Mouse (Mus musculus) monocyte, adult 5-6 weeks (primary cell): Measurements from ENCODE around the gene Nifk. TPM values are rescaled to one million over a fixed set of nuclear protein-coding genes. Genes with fewer than 3 reads are reported as not detected.
A peak's percentile ranks its signal among the peaks of the same experiment; 100 is the strongest.

Experiments used
- ATAC-seq: fragments of 153-309, 156-312 bp; replicated peaks from 2 replicates; pipeline ENCODE4 v1.8.0; 2017; ENCODE audit warnings: mild to moderate bottlenecking; ENCODE audit not compliant: low TSS enrichment, insufficient number of reproducible peaks, severe bottlenecking, poor library complexity, low FRiP score
- total RNA-seq: library from RNA; stranded (forward); fragments of 200-1000, 200-491, 200-594 nt; gene quantifications from 3 replicates; pipeline ENCODE4 v1.2.3, GENCODE M21; 2017

Gene Nifk
- 40.1 to 43.9 TPM (median 40.5 TPM) in 3 replicates for total RNA-seq

DNA sequence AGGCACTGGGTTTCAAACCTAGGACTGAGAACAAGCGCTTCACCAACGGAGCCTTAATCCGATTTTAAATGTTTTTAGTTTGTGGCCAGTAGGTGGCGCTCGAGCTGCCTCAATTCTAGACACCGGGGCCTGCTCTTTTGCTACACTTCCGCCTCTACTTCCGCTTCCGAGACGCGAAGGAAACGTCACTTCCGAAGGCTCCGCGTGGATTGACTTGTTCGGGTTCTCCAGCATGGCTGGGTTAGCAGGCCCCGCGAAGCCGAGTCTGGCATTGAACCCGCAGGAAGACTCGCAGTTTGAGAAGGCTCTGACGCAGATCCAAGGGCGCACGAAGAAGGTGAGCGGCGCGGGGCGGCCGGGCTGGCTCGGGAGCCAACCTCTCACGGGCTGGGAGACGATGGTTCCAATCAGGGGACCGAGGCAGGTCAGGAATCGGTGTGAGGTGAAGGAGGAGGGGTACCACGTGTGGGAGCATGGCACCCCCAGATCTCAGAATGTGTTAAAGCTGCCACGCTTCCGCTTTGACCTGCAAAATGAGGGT is at the start of gene Nifk:
Gene Nifk, plus strand, starts transcription at position 179 of the 541 bp plus-strand sequence.
- peak; percentile 95 for ATAC-seq

DNA sequence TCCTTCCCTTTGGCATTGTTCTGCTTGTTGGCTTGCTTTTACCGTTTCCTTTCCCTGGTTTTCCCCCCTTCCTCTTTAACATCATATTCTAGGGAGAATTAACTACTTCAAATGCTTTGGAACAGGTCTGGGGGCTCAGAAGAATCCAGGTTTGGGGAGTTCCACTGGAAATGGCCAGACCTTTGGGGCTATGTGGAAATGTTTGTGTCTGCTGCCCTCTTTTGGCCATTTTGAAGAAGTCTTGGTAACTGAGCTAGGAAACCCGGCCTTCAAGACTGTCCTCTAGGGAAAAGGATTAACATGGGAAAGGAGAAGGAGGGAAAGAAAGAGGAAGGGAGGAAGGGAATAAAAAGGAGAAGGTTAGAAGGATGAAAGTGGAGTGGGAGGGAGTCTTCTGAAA is 46.5 kb upstream of the Nifk start:
- ATAC-seq, result no peak

DNA sequence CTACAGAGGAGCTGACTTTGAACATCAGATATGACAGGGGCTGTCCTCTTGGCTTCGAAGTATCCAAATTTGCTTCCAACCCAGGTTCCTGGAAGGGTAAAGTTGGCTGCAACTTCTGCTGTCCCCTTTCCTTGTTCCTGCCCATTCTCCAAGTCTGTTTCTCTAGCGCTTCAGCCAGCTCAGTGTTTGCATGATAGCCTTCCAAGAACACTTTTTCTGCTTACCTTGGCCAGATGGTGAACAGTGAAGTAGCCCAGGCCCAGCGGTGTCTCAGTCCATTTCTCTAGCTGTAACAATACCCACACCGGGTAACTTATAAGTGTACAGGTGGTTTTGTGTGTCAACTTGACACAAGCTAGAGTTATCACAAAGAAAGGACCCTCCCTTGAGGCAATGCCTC is 29.3 kb upstream of the Nifk start:
- ATAC-seq, result no peak

DNA sequence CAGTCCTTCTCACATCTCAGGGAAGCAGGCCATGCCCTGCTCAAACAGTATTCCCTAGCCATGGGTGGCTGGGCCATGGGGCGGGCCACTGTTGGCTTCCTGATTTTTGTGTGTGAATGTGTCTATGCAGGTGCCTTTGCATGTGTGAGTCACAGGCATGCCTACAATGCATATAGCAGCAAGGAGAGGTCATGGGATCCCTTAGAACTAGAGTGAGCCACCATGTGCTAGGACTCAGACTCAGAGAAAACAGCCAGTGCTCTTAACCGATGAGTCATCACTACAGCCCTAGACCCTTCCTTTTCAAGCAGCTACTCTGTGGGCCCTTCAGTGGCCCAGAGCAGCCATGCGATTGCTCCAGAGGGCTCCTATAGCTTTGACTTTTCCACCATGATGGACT is 27.4 kb upstream of the Nifk start:
- no peak for ATAC-seq

DNA sequence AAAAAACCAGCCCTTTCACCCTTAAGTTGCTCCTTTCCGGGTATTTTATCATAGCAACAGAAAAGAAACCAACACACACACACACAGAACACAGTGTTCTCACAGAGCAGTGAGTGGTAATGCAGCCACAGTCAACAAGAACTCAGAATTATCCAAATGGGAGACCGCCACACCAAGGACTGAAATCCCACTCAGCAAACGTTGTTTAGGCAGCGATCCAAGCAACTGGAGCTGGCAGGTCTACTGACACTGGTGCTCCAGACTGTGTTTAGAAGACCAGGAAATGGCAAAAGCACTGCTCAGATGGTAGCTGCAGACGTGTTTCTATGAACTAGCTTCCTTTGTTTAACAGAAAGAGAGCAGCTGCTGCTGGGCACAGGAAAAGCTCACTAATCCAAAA is 26.8 kb upstream of the Nifk start:
- ATAC-seq, result no peak

DNA sequence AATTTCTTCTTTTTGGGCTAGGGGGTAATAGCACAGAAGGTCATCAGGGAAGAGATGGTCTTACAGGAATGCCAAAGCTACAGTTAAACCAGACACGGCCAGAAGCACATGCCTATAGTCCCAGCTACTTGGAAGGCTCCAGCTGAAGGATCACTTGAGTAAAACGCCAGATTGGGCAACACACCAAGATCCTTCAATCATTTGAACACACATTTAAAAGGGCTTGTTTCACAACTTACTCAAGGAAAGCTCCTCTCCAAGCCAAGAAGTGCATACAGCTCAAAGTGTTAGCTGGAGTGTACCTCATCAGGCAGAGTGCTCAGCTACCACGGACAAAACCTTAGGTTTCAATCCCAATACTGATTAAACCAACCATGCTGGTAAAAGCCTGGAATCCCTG is 25.0 kb upstream of the Nifk start:
- no peak for ATAC-seq

DNA sequence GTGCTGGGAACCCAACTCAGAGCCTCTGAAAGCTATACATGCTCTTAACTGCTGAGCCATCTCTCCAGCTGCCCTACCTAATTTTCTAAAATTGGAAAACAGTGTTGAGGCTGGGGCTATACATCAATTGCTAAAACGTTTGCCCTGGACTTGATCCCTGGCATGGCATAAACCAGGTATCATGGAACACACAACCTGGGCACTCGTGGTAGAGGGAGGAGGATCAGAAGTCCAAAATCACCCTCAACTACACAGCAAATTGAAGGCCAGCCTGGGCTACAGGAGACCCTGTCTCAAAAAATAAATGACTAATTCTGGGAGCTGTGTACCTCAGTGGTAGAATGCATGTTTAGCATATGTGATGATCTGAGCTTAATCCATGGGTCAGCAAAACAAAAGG is 23.9 kb upstream of the Nifk start:
- no peak for ATAC-seq

DNA sequence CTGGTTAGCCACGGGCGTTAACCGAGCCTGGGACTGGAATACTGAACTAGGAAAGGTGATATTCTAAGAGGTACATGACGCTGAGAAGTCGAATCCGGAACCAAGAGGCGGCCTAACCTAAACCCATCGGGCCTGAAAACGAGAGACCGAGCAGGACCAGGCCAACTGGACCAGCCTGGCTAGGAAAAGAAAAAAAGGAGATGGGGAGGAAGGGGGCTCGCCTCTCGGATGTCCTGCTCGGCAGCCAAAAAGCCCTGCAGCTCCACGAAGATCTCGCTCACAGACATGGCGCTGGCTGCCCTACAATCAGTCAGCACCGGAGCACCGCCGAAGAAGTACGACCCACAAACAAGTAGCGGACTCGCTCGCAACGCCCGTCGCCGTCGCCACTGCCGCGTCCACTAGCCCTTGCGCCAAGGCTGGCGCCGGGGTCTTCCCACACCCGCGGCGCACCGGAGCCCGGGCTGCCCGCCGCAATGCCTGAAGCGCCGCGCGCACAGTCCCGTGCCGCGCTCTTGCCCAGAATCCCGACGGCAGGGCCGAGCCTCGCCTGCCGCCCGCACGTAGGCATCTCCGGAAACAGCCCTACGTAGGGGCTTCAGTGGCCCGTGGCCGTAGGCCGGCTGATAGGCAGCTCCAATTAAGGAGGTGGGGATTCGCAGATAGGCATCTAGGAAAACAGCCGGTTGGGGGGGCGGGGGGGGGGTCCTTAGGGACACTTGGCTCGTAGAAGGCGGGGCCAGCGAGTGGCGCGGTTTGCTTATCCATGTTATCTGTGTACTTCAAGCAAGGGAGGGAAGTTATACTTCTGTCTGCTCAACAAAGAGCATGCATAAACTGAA is 10.6 kb upstream of the Nifk start:
- peak; percentile 86 for ATAC-seq

DNA sequence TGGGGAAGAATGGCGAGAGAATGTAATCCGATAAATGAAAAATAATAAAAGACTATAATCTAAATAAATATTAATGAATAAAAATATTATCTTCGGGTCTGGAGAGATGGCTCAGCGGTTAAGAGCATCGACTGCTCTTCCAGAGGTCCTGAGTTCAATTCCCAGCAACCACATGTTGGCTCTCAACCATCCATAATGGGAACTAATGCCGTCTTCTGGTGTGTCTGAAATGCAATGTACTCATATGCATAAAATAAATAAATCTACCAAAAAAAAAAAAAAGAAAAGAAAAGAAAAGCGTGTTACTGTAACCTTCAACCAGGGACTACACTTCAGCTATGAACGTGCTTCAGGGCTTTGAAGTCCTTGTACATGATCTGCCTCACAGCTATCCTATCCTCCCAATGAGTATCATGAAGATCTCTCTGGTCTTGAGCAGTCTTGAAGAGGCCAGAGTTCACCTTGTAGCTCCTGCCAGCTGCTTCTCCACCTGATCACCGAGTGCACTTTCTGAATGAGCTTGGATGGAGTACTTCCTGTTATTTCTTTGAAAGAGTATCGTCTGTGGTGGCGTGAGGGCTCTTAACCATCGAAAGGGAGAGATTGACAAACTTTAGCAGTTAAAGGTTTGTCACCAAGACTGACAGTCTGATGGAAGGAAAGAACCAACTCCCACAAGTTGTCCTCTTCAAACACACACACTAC is 9.9 kb upstream of the Nifk start, which contains the start of gene Tsn:
Gene Tsn, minus strand, starts transcription at position 118 of the 705 bp plus-strand sequence.
- ATAC-seq, result no peak

DNA sequence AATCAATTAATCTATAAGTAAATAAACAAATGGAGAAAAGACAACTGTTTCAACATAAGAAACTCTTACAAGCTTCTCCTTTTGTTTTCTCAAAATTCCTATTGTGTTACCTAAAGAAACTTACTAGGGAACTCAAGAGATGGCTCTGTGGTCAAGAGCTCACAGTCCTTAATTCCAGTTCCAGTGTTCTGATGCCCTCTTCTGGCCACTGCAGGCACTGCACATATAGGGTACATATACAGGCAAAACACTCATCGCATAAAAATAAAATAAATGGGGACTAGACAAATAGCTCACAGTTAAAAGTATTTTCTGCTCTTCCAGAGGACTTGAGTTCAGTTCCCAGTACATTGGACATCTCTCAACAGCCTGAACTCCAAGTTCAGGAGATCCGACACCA is 943 bp upstream of the Nifk start:
- ATAC-seq, result no peak

DNA sequence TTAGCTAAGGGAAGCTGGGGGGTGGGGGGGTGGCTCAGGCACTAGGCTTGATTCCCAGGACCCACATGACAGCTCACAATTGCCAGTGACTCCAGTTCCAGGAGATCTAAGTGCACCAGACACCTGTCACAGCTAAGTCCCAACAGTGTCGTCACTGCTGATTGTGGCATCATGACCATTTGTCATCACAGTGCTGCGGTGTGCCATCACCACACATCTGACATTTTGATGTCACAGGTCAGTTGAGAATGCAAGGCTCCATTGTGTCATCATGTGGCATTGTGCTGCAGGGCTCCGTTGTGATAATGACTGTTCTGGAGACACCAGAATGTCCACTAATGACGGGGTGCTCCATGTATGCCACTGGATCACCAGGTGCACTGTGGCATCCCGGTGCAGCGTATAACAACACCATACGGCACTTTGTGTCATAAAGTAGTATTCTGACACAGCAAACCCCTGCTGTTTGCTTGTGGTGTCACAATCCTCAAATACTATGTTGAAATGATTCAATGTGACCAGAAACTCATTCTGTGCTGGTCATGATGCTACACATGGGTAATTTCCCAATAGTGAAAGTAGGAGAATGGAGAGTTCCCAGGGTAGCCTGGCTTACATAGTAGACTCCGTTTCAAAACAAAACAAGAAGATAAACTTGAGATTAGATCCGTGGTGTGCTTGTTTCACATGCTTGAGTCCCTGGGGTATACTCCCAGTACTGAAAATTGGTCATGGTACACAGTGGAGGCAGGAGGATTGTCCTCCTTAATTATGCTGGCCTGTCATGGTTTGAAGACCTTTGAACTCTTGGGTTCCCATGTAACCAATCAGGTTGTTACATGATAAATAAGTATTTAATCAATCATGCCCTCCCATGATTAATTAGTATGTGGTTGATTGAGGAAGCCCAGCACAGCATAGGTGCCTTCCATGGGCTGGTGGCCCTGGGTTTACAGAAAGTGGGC is 13.4 kb downstream of the Nifk start:
- ATAC-seq, result peak; percentile 63

DNA sequence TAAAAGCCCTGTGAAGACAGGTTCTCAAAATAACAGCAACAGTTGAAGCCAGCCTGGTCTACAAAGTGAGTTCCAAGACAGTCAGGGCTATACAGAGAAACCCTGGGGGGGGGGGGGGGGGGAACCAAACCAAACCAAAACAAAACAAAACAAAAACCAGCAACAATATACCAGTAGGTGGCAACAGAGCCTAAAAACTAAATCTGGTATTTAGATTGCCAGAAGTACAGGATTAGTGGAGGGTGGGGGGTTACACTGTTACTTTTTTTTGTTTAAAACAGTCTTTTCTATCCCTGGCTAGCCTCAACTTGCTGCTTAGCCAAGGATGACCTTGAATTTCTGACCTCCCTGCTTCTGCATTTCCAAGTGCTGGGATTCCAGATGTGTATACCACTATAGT is 14.2 kb downstream of the Nifk start:
- no peak for ATAC-seq

DNA sequence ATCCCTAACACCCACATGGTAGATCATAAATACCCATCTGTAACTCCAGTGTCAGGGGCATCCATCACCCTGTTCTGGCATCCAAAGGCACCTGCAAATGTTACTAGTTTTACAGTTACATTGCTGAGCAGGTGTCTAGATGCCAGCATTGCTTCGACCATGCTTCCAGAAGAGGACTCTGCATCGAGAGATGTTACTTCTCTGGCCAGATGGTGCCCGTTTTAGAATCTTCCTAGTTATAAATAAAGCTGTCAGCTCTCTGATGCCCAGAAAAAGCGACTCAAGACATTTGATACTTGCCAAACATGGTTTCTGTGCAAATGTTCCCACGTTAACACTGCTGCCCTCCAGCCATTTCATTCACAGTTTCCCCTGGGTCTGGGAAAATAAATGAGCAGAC is 16.3 kb downstream of the Nifk start:
- ATAC-seq, result no peak

DNA sequence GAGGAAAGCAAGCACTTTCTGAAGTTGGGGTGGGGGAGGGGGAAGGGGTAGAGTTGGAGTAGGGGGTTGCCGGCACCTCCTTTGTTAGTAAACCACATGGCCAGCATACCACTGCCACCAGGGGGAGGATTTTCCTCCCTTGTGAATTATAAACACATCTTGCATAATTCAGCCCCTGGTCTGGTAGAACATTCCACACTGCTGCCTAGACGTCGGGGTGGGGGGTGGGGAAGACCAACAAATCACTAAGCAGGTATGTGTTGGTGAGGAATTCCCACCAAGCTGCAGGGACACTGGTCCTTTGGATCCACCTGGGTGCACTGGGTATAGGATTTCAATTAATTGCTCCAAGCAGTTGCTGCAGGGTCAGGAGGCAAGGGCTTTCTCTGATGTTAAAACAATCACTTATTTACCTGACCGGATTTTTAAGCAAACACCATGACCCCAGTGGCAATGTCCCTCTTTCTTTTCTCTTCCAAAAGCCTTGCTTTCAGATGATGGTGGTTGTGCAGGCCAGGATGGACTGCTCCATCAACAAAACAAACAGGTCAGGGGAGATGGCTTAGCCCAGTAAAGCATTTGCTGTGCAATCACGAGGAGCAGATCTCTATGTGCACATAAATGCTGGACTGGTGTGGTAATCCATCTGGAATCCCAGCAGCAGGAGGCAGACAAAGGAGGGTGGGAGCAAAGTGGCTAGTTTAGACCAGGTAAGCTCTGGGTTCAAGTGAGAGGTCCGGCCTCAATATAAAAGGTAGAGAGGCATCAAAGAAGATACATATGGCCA is 22.2 kb downstream of the Nifk start:
- no peak for ATAC-seq

DNA sequence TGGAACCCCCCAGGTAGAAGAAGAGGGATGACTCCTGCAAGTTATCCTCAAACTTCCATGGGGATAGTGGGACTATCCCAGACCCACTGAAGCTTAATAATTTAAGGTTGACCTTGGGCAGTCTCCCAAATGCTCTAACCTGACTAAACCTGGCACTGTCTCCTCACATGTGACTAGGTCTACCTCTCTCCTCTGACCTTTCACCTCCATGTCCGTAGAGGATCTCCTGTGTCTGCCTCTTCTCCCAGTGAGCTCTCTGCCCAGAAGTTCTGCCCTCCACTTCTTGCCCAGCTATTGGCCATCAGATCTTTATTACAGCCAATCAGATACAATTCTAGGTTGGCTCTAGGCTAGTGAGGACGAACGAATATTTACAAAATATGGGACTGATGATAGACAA is 28.3 kb downstream of the Nifk start:
- no peak for ATAC-seq

DNA sequence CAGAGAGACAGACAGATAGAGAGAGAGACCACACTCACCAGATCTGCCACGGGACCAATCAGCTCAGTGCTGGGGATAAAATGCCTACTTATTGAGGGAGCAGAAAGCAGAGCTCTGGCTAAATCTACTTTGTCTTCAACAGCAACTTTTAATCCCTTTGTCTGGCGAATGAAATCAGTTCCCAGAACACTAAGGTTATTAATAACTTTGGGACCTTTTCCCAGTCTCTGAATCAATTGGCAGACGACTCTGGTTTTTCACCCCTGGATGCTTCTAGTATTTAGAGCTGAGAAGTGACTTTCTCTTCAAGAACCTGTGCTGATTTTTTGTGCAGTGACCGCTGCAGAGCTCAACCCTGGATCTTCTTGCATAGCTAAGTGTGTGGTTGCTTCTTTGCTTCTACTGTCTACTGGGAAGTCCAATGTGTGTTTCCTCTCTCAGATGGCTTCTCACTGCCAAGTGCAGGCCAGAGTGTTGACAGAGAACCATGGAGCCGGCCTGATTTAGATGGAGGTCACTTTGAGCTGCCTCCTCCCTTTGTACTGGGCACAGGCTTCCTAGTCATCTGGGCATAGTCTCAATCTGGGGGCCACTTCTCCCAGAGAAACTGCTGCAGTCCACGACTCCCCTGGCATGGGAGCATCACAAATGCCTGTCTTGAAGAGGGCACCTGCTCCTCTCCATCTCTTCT is 37.6 kb downstream of the Nifk start:
- ATAC-seq, result no peak

DNA sequence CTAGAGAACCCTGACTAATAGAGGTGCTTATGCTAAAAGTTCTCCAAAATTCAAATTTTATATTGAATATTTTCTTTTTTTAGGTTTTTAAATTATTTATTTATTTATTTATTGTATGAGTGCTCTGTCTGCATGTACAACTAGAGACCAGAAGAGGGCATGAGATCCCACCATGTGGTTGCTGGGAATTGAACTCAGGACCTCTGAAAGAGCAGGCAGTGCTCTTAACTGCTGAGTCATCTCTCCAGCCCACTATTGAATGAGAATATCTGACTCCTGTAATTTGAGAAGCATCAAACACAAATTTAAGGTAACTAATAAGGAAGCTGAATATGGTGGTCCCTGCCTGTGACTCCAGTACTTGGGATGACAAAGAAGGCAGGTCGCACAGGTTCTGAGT is 46.3 kb downstream of the Nifk start:
- ATAC-seq, result no peak
